Mouse (Mus musculus) MEL (cell line): ENCODE data around the gene Pard3b.

ENCODE experiments used
- CHD2 ChIP-seq: IDR thresholded peaks from 2 replicates; pipeline ENCODE4 v1.6.1; 2011; ENCODE audit warnings: low read length, improper control_type of control experiment
- CTCF ChIP-seq, 3 experiments: IDR thresholded peaks in 2 of 3; conservative IDR thresholded peaks in 1 of 3; 2 replicates each; pipeline ENCODE4 v1.5.1; 2011 to 2012; ENCODE audit warnings: low read length in 3 of 3, low read depth in 2 of 3, mild to moderate bottlenecking in 2 of 3, improper control_type of control experiment in 1 of 3, inconsistent platforms in 1 of 3, mixed read lengths in 1 of 3, moderate library complexity in 1 of 3; ENCODE audit not compliant: control insufficient read depth in 1 of 3, insufficient read depth in 1 of 3, poor library complexity in 1 of 3, severe bottlenecking in 1 of 3
- E2F4 ChIP-seq: IDR thresholded peaks from 2 replicates; pipeline ENCODE4 v1.6.1; 2011; ENCODE audit warnings: low read depth, low read length, improper control_type of control experiment, borderline replicate concordance
- ETS1 ChIP-seq: IDR thresholded peaks from 2 replicates; pipeline ENCODE4 v1.6.1; 2012; ENCODE audit warnings: low read depth, mild to moderate bottlenecking, inconsistent platforms, low read length, improper control_type of control experiment, moderate library complexity
- HCFC1 ChIP-seq: IDR thresholded peaks from 2 replicates; pipeline ENCODE4 v1.6.1; 2012; ENCODE audit warnings: low read depth, mild to moderate bottlenecking, inconsistent platforms, low read length, improper control_type of control experiment, moderate library complexity
- MYB ChIP-seq: IDR thresholded peaks from 2 replicates; pipeline ENCODE4 v1.6.1; 2011; ENCODE audit warnings: mild to moderate bottlenecking, low read depth, low read length, improper control_type of control experiment
- TBP ChIP-seq: IDR thresholded peaks from 2 replicates; pipeline ENCODE4 v1.8.0; 2011; ENCODE audit warnings: low read depth, low read length, improper control_type of control experiment
- UBTF ChIP-seq: IDR thresholded peaks from 2 replicates; pipeline ENCODE4 v1.6.1; 2012; ENCODE audit warnings: low read depth, mild to moderate bottlenecking, inconsistent platforms, low read length, improper control_type of control experiment, moderate library complexity, borderline replicate concordance; ENCODE audit not compliant: insufficient read depth

- TF ChIP-seq CTCF (IDR thresholded peaks at IDR 0.05 in 2 of 3, conservative IDR thresholded peaks at IDR 0.05 in 1 of 3; ENCODE audit: control insufficient read depth in 1 of 3, insufficient read depth in 1 of 3, low read depth in 2 of 3, low read length in 3 of 3, poor library complexity in 1 of 3, severe bottlenecking in 1 of 3) (no peak), HCFC1 (no peak), UBTF (no peak), ETS1 (no peak), MYB (no peak), TBP (no peak), CHD2 (no peak), E2F4 (no peak)
Measured at GRCm38 (mm10) chr1:61742831-61743230, 104.2 kb downstream of the Pard3b start.
